Mouse (Mus musculus) olfactory bulb, adult 2 months (tissue): Measurements from ENCODE around the gene Colca2. TPM values are rescaled to one million over a fixed set of nuclear protein-coding genes. Genes with fewer than 3 reads are reported as not detected.
A peak's percentile ranks its signal among the peaks of the same experiment; 100 is the strongest.

ENCODE experiments used
- H3K27ac ChIP-seq: fragments of 200-500 bp; 2 replicates; pipeline ENCODE4 v1.5.1; 2012; ENCODE audit warnings: low read depth, low read length; ENCODE audit not compliant: insufficient read depth
- H3K4me1 ChIP-seq: fragments of 200-500 bp; 2 replicates; pipeline ENCODE4 v1.6.1; 2012; ENCODE audit warnings: low read length; ENCODE audit not compliant: control insufficient read depth, insufficient read depth
- H3K4me3 ChIP-seq: fragments of 200-500 bp; 2 replicates; pipeline ENCODE4 v1.5.1; 2012; ENCODE audit warnings: mild to moderate bottlenecking, low read depth, low read length, moderate library complexity; ENCODE audit not compliant: insufficient read depth
- CTCF ChIP-seq: fragments of 200-500 bp; IDR thresholded peaks from 2 replicates; pipeline ENCODE4 v1.5.1; 2012; ENCODE audit warnings: low read depth, mild to moderate bottlenecking, low read length, moderate library complexity; ENCODE audit not compliant: insufficient read depth
- POLR2A ChIP-seq: fragments of 200-500 bp; IDR thresholded peaks from 2 replicates; pipeline ENCODE4 v1.6.1; 2012; ENCODE audit warnings: mild to moderate bottlenecking, low read depth, low read length, moderate library complexity; ENCODE audit not compliant: insufficient read depth
- WGBS: fragments of 180-500 bp; shearing (Covaris S2); methylation state at CpG from one replicate; pipeline ENCODE4 v1.1.7; 2018; 5-methylcytosine and 5-hydroxymethylcytosine counted together
- polyA plus RNA-seq: library from polyadenylated mRNA; stranded (reverse); fragments of >200 nt; gene quantifications from 2 replicates; pipeline ENCODE4 v1.2.4, GENCODE M21; 2012; ENCODE audit warnings: low replicate concordance; ENCODE audit not compliant: missing spikeins, insufficient read depth, insufficient read length

Gene Colca2
- polyA plus RNA-seq, 1 experiment, result not detected

DNA sequence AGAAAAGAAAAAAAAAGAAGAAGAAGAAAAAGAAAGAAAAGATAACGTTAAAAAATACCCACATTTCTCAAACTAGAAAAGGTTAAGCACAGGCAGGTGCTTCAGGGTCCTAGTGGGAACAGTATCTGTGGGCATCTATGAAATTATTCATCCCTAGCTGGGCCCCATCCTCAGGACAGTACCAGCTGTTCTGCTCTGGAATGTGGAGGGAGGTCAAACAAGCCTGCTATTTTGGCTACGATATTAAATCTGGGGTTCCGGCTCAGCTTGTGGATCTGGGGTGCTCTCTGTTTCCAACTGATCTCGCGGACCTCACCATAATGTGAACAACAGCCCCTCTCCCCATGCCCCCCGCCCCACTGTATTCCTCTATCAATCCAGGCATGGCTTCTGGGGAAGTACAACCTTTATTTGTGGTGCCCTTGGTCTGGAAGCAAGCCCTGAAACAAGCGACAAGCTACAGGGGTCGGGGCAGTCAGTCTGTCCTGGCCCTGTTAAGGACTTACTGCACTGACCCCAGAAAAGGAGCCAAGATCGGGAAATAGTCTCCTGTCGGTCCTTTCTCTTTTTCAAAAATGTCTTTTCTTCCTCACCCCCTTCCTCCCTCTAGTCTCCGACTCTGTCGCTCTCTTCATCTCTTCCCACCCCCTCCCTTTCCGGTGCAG is 403 bp downstream of the Colca2 start:
- H3K27ac ChIP-seq, result 0 out of 2 replicates have a peak overlapping the region, but pooled peaks have one; percentile 2
- TF ChIP-seq CTCF (no peak), POLR2A (no peak)
- peak overlapping the region; percentile 59 for H3K4me3 ChIP-seq
- 27% methylated on average over 13 of the region's 13 CpGs for WGBS
- H3K4me1 ChIP-seq, result peaks cover 15% of the 10 kb centered on the region

DNA sequence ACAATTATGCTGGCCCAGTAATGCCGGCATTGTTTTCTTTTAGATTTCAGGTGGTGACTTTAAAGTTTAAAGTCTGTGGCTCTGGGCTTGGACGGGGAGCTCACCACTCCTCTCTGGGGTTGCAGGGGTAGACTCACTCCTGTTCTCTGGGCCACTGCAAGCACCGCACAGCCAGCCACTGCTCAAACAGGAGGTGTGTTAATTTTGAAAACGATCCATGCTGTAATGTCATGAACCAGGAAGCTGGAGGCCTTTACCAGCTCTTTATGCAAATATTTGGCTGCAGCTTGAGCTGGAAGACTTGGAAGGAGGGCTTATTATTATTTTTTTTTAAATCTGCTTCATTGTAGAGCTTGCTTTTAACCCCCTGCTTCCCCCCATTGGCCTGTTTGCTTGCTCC is 3.7 kb downstream of the Colca2 start:
- TF ChIP-seq CTCF (no peak), POLR2A (no peak)
- peaks cover 21% of the 10 kb centered on the region for H3K4me1 ChIP-seq
- H3K27ac ChIP-seq, result no peak overlapping the region
- H3K4me3 ChIP-seq, result no peak overlapping the region
- 56% methylated on average over 4 of the region's 4 CpGs for WGBS

GRCm38 (mm10) chr9:51273581-51274154 is 4.7 kb downstream of the Colca2 start:
- TF ChIP-seq CTCF (no peak), POLR2A (no peak)
- Histone ChIP-seq H3K27ac (no peak overlapping the region), H3K4me3 (no peak overlapping the region), H3K4me1 (peaks cover 13% of the 10 kb centered on the region)
- 79% methylated on average over 9 of the region's 9 CpGs for WGBS

DNA sequence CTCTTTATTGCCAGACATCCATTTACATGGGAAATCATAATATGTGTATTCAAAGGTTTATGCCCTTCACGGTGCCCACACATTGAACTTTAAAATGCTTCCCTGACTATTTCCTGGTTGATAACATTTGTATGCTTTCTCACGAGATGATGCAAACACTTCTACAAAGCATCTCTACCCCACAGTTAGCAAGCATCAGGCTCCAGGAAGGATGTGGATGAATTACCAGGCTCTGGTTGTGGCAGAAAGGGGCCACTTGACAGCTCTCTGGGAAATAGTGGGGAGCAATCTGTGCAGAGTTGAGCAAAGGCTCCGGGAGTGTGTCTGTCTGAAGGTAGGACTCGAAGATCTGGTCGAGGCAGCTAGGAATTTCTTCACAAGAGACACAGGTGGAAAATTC is 6.3 kb downstream of the Colca2 start:
- no peak overlapping the region for H3K27ac ChIP-seq
- H3K4me1 ChIP-seq, result peaks cover 6% of the 10 kb centered on the region; the same call in 1 of the 2 replicates
- no peak overlapping the region for H3K4me3 ChIP-seq
- WGBS, result 81% methylated on average over 5 of the region's 5 CpGs
- TF ChIP-seq CTCF (no peak), POLR2A (no peak)

DNA sequence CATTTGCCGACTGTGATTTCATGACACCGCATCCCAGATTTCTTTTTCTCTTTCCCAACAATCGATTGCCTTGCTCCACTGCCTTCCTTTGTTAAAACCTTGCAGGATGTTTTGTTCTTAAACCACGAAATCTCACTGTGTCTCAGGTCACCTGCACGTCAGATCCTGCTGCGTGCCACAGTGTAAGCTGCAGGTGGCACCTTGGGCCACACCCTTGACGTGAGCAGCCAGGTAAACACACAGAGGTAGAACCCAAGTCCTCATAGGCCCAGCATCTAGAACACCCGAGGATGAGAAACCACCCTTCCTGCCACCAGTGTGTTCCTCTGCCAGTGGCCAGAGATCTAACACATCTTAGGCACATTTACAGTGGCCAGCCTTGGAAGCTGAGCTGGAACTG is 7.3 kb downstream of the Colca2 start:
- no peak overlapping the region for H3K27ac ChIP-seq
- no peak overlapping the region for H3K4me3 ChIP-seq
- WGBS, result 55% methylated on average over 8 of the region's 8 CpGs
- peaks cover 6% of the 10 kb centered on the region; the same call in 1 of the 2 replicates for H3K4me1 ChIP-seq
- no peak for TF ChIP-seq POLR2A

GRCm38 (mm10) chr9:51268852-51269251 is 9.5 kb downstream of the Colca2 start:
- 66% methylated on average over 5 of the region's 5 CpGs for WGBS
- H3K4me1 ChIP-seq, result peaks cover 6% of the 10 kb centered on the region; the same call in 1 of the 2 replicates
- no peak overlapping the region for H3K4me3 ChIP-seq
- no peak overlapping the region for H3K27ac ChIP-seq
- TF ChIP-seq POLR2A, result no peak
- no peak for TF ChIP-seq CTCF

- 85% methylated on average over 5 of the region's 5 CpGs for WGBS
- Histone ChIP-seq H3K4me3 (no peak overlapping the region), H3K27ac (no peak overlapping the region), H3K4me1 (no peaks in the 10 kb centered on the region)
- TF ChIP-seq CTCF (no peak), POLR2A (no peak)
Observed at GRCm38 (mm10) chr9:51258426-51258825, 19.9 kb downstream of the Colca2 start.

DNA sequence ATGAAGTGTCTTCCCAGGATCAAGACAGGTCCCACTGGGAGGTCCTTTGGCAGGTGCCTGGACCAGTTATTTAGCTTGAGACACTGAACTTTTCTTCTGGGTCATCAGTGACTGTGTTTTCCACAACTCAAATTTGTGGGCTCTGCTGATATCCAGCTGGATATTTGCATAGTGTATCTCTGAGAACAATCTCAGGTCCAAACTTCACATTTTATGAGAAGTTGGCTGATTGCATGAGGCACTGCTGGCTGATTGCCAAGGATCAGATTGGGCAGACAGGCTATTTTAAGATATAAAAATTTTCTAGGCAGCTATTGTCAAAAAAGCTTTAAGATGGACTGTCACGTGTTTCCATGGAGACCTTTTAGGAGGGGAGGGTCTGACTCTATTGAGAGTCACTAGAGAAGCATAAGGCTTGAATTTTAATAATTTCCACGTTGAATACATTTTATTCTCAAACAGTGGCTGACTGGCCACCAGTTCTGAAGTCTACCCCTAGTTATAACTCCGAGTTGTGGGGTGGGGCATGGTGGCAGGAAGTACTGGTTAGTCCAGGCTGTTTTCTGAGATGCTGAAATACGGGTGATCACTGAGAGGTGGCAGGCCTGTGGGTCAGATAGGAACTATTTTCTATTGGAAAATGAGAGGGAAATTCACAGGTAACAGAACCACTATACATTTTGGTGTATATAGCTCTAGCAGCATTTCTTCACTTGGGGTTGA is 21.4 kb downstream of the Colca2 start:
- TF ChIP-seq POLR2A (no peak), CTCF (no peak)
- 68% methylated on average over 4 of the region's 4 CpGs for WGBS
- Histone ChIP-seq H3K27ac (no peak overlapping the region), H3K4me1 (no peaks in the 10 kb centered on the region), H3K4me3 (no peak overlapping the region)

DNA sequence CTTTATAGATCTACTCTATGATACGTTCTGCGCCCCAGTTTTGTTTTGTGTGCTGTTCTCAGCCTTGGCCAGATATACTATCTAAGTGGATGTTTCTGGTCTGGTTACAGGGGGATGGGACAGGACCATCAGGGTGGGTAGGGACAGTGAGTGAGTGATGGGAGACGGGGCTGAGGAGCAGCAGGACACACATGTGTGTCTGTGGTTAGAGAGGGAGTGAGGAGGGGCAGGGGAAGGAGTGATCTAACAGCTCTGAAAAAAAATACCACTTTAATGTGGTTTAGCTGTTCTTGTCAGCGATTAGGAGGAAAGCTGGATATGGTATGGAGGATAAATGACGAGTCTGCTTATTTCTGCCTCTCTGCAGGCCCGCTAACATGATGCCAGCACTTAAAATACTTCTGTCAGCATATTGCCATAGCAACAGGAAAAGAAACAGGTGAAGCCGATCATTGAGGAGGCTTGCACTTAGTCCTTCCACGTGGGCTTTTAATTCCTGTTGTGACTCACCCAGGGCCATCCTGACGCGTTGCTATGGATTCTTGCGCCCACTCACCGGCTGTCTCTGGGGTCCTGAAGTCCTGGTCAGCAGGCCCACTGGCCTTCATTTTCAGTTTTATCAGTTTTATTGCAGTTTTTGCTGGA is 39.5 kb downstream of the Colca2 start:
- no peak for TF ChIP-seq POLR2A
- no peak for TF ChIP-seq CTCF
- WGBS, result 44% methylated on average over 12 of the region's 12 CpGs
- Histone ChIP-seq H3K4me1 (peaks cover 11% of the 10 kb centered on the region; the same call in 1 of the 2 replicates), H3K4me3 (no peak overlapping the region), H3K27ac (no peak overlapping the region)
